Mouse (Mus musculus): ENCODE results near the gene Gm9045. TPM values are rescaled to one million over a fixed set of nuclear protein-coding genes. Genes with fewer than 3 reads are reported as not detected.
"Not testable (repeated sequence)": the region's sequence is repeated elsewhere in the genome, so short reads cannot be mapped to it uniquely, and the experiment has no call there.

Gene Gm9045
- not detected in 2 replicates for polyA plus RNA-seq (2015; fragmentation: Nextera tagmentation; extraction: Ambion mirVana)

- H3K9me3 ChIP-seq; H3K36me3 ChIP-seq; H3K4me1 ChIP-seq (replicated peaks); H3K9ac ChIP-seq (replicated peaks); H3K4me3 ChIP-seq (replicated peaks); H3K4me2 ChIP-seq (replicated peaks); ATAC-seq; H3K27me3 ChIP-seq; H3K27ac ChIP-seq: not testable (repeated sequence)
- WGBS: no CpG with 5 or more reads among the region's 14 CpGs
Observed at GRCm38 (mm10) chr10:118337731-118338130, at the start of gene Gm9045. Gm9045 (minus strand) TSS chr10:118337831.

DNA sequence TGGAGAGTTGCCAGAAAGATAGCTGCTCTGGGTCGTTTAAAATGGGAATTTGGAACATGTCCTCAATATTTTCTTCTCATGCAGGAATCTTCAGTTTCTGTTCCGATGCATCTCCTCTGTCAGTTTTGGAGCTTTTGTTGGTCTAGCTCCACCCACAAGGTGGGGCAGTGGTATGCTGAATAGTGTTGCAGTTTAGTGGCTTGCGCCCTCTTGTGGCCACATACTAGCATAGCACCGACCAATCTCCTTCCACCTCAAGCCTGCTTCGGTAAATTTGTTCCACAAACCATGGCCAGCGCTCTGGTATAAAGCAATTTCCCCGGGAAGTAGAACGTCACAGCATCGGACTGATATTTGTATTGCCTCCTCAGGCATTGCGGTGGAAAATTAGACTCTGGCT lies 32.8 kb upstream of the Gm9045 start:
- no peaks in the 10 kb centered on the region for H3K27me3 ChIP-seq
- no peak overlapping the region for H3K9ac ChIP-seq (replicated peaks)
- H3K27ac ChIP-seq: no peak overlapping the region
- H3K4me1 ChIP-seq (replicated peaks): no peaks in the 10 kb centered on the region
- no peaks in the 10 kb centered on the region for H3K36me3 ChIP-seq
- peak; percentile 91 for ATAC-seq
- 9% methylated on average over 10 of the region's 10 CpGs for WGBS
- H3K4me2 ChIP-seq (replicated peaks): peak overlapping the region; percentile 40
- no peak overlapping the region for H3K4me3 ChIP-seq (replicated peaks)
- H3K9me3 ChIP-seq: no peaks in the 10 kb centered on the region; the same call in 1 of the 2 replicates

DNA sequence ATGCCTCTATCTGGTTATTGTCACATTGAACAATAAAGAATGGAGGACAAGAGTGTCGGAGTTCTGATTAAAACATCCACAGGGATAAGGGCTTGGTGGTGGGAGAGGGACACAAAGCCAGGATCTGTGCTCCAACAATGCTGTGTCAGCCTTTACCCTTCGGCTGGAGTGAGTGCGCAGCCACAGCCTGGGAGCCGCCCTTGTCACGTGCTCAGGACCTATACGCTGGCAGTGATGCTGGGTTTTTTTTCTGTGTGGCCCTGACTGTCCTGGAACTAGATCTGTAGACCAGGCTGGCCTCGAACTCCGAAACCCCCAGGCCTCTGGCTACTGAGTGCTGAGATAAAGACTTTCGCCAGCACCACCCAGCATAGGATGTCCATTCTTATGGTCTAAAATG lies 31.9 kb upstream of the Gm9045 start:
- H3K27ac ChIP-seq: no peak overlapping the region
- no peak overlapping the region for H3K9ac ChIP-seq (replicated peaks)
- WGBS: 89% methylated on average over 9 of the region's 9 CpGs
- no peaks in the 10 kb centered on the region for H3K36me3 ChIP-seq
- ATAC-seq: peak; percentile 53; the same call in 1 of the 2 replicates
- no peak overlapping the region for H3K4me3 ChIP-seq (replicated peaks)
- no peak overlapping the region for H3K4me2 ChIP-seq (replicated peaks)
- H3K27me3 ChIP-seq: no peaks in the 10 kb centered on the region
- no peaks in the 10 kb centered on the region; the same call in 1 of the 2 replicates for H3K9me3 ChIP-seq
- H3K4me1 ChIP-seq (replicated peaks): no peaks in the 10 kb centered on the region

DNA sequence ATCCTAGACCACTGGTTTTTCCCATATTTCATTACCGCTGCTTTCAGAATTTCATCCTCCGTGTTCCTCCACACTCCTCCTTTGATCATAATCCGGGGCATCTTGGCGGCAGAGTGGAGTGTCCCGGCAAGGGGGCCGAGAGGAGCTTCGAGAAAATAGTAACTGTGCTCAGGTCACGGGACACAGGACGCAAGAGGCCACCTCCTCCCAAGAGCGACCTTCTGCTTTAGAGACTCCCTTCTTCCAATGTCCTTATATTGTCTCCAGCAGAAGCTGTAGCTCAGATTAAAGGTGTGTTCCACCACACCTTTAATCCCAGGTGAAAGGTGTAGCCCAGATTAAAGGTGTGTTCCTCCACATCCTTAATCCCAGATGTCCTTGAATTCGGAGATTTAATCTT lies 16.4 kb upstream of the Gm9045 start, which contains the start of gene Gm9049:
Gene Gm9049, minus strand, starts transcription at position 101 of the 400 bp plus-strand sequence.
- H3K27ac ChIP-seq; H3K36me3 ChIP-seq; H3K4me2 ChIP-seq (replicated peaks); H3K4me3 ChIP-seq (replicated peaks); H3K27me3 ChIP-seq; H3K9me3 ChIP-seq; ATAC-seq; H3K9ac ChIP-seq (replicated peaks); H3K4me1 ChIP-seq (replicated peaks): not testable (repeated sequence)
- WGBS: 83% methylated on average over 1 of the region's 11 CpGs

DNA sequence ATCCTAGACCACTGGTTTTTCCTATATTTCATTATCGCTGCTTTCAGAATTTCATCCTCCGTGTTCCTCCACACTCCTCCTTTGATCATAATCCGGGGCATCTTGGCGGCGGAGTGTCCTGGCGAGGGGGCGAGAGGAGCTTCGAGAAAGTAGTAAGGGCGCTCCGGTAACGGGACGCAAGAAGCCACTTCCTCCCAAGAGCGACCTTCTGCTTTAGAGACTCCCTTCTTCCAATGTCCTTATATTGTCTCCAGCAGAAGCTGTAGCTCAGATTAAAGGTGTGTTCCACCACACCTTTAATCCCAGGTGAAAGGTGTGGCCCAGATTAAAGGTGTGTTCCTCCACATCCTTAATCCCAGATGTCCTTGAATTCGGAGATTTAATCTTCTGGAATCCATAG lies 10.9 kb upstream of the Gm9045 start, which contains the start of gene Gm9048:
Gene Gm9048, minus strand, starts transcription at position 101 of the 400 bp plus-strand sequence.
- H3K4me3 ChIP-seq (replicated peaks); H3K4me2 ChIP-seq (replicated peaks); H3K27me3 ChIP-seq; H3K36me3 ChIP-seq; H3K9me3 ChIP-seq; H3K4me1 ChIP-seq (replicated peaks); H3K27ac ChIP-seq; ATAC-seq; H3K9ac ChIP-seq (replicated peaks): not testable (repeated sequence)
- 75% methylated on average over 1 of the region's 14 CpGs for WGBS

- H3K9ac ChIP-seq (replicated peaks); H3K9me3 ChIP-seq; H3K4me1 ChIP-seq (replicated peaks); H3K36me3 ChIP-seq; ATAC-seq; H3K27ac ChIP-seq; H3K4me3 ChIP-seq (replicated peaks); H3K27me3 ChIP-seq; H3K4me2 ChIP-seq (replicated peaks): not testable (repeated sequence)
- WGBS: no CpG with 5 or more reads among the region's 14 CpGs
Observed at GRCm38 (mm10) chr10:118343155-118343554, 5.5 kb upstream of the Gm9045 start, which contains the start of gene Gm9046. Gm9046 (minus strand) TSS chr10:118343255.

GRCm38 (mm10) chr10:118332308-118332707 lies 5.3 kb downstream of the Gm9045 start, which contains the start of gene Gm9044:
Gm9044 (minus strand) TSS chr10:118332408.
- not testable (repeated sequence) for H3K27ac ChIP-seq; H3K9me3 ChIP-seq; H3K27me3 ChIP-seq; H3K4me2 ChIP-seq (replicated peaks); ATAC-seq; H3K36me3 ChIP-seq; H3K9ac ChIP-seq (replicated peaks); H3K4me3 ChIP-seq (replicated peaks); H3K4me1 ChIP-seq (replicated peaks)
- no CpG with 5 or more reads among the region's 14 CpGs for WGBS

DNA sequence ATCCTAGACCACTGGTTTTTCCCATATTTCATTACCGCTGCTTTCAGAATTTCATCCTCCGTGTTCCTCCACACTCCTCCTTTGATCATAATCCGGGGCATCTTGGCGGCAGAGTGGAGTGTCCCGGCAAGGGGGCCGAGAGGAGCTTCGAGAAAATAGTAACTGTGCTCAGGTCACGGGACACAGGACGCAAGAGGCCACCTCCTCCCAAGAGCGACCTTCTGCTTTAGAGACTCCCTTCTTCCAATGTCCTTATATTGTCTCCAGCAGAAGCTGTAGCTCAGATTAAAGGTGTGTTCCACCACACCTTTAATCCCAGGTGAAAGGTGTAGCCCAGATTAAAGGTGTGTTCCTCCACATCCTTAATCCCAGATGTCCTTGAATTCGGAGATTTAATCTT lies 10.8 kb downstream of the Gm9045 start, which contains the start of gene Gm9040:
Gene Gm9040, minus strand, starts transcription at position 101 of the 400 bp plus-strand sequence.
- not testable (repeated sequence) for H3K27ac ChIP-seq; H3K36me3 ChIP-seq; H3K4me1 ChIP-seq (replicated peaks); H3K4me2 ChIP-seq (replicated peaks); H3K4me3 ChIP-seq (replicated peaks); H3K9me3 ChIP-seq; H3K27me3 ChIP-seq; ATAC-seq; H3K9ac ChIP-seq (replicated peaks)
- no CpG with 5 or more reads among the region's 11 CpGs for WGBS

- H3K4me2 ChIP-seq (replicated peaks): no peak overlapping the region
- H3K9ac ChIP-seq (replicated peaks): no peak overlapping the region
- no peak for ATAC-seq
- 92% methylated on average over 8 of the region's 8 CpGs for WGBS
- H3K4me3 ChIP-seq (replicated peaks): no peak overlapping the region
- H3K4me1 ChIP-seq (replicated peaks): no peaks in the 10 kb centered on the region
- H3K9me3 ChIP-seq: no peaks in the 10 kb centered on the region
- H3K27me3 ChIP-seq: no peaks in the 10 kb centered on the region
- H3K27ac ChIP-seq: no peak overlapping the region
- H3K36me3 ChIP-seq: no peaks in the 10 kb centered on the region
Observed at GRCm38 (mm10) chr10:118319024-118319423, 18.6 kb downstream of the Gm9045 start.

DNA sequence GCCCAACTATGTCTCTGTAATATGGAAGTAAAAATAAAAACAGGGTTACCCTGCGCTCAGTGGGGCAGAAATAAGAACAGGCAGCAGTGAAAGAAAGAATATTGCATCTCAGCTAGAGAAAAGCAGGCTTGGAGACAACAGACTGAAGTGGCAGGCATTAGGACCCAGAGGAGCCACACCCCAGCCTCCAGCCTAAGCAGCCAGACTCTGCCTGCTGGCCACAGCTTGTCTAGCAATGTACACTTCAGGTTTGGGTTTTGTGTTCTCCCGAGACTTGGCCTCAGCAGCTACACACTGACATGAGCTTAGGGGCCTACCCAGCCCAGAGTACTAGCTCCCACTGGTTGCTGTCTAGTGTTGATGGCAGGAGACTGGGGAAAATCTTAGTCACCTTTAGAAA lies 35.5 kb downstream of the Gm9045 start:
- not testable (repeated sequence) for H3K4me2 ChIP-seq (replicated peaks); H3K36me3 ChIP-seq; ATAC-seq; H3K9ac ChIP-seq (replicated peaks); H3K4me1 ChIP-seq (replicated peaks); H3K4me3 ChIP-seq (replicated peaks); H3K27ac ChIP-seq; H3K27me3 ChIP-seq; H3K9me3 ChIP-seq
- 43% methylated on average over 2 of the region's 2 CpGs for WGBS

DNA sequence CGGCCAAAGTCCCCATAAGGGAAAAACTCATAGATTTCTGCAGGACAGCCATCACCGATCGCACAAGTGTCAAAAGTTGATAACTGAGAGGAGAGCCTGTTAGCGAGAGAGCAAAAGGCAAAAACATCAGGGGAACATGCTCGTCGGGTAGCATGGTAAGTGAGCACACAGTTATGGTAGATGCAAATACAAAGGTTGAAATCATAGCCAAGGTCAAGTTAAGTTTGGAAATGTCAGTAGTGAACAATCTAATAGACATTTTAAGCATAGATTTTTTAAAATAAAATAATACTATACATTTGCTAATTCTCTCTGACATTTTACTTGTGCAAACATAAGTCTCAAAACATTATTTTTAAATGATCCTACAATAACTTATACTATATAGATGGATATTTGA lies 42.7 kb downstream of the Gm9045 start, which contains the start of gene Iltifb:
Gene Iltifb, minus strand, starts transcription at position 101 of the 400 bp plus-strand sequence.
- ATAC-seq: no peak
- Histone ChIP-seq H3K27ac (no peak within 1 kb of the TSS), H3K4me2 (replicated peaks) (no peak within 1 kb of the TSS), H3K9ac (replicated peaks) (no peak within 1 kb of the TSS), H3K9me3 (no peaks in the 10 kb centered on the region), H3K27me3 (no peaks in the 10 kb centered on the region), H3K4me3 (replicated peaks) (no peak within 1 kb of the TSS), H3K36me3 (no peaks in the 10 kb centered on the region), H3K4me1 (replicated peaks) (no peaks in the 10 kb centered on the region)
- 94% methylated on average over 6 of the region's 6 CpGs for WGBS
